Mouse (Mus musculus) left cerebral cortex, postnatal 14 days (tissue): ENCODE data around the gene Gcn1l1. TPM values are rescaled to one million over a fixed set of nuclear protein-coding genes. Genes with fewer than 3 reads are reported as not detected.
A peak's percentile ranks its signal among the peaks of the same experiment; 100 is the strongest.

Experiments
- DNase-seq, 2 experiments: peaks; one replicate each; pipeline ENCODE4 v3.0.0; 2021 to 2022; ENCODE audit warnings: low spot score in 2 of 2, mixed read lengths in 1 of 2
- intact Hi-C: fragments of 180-260 bp; cut with DNase I; formaldehyde crosslinking; loops from one replicate; pipeline ENCODE4 v1.15.1; 2025
- total RNA-seq, 2 experiments: library from RNA; stranded (reverse); gene quantifications; 2 replicates each; pipeline ENCODE4 v1.2.3; 2021

Gene Gcn1l1
- total RNA-seq, 2 experiments from 2014 or later: 64.0 to 69.7 TPM

GRCm38 (mm10) chr5:115632358-115632714 lies 67.3 kb downstream of the Gcn1l1 start:
- intact Hi-C loops: no loop called here
- no peak for DNase-seq

- intact Hi-C loops: no loop called here
- no peak for DNase-seq
Observed at GRCm38 (mm10) chr5:115633060-115633459, 68.0 kb downstream of the Gcn1l1 start.

GRCm38 (mm10) chr5:115634046-115634445 lies 69.0 kb downstream of the Gcn1l1 start:
- intact Hi-C loops: no loop called here
- DNase-seq: no peak

DNA sequence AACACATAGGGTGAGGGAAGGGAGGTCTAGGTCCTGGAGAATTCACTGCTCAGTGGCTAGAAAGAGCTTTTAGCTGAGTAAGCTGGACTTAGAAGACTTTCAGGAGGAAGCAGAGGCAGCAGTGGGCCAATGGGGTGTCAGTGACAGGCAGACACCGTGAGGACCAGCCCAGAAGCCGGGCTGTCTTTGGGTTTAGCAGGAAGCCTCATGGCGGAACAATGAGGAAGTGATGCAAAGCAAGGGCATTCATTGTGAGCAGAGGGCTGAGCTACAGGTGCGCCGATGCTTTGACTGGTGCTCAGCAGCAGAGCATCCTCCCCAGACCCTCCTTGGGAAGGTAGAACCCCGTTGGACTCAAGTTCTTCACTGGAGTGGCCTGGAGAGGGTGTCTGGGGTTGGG lies 70.5 kb downstream of the Gcn1l1 start:
- peak in 1 of 2 experiments; percentile 50 for DNase-seq
- intact Hi-C loops: no loop called here

DNA sequence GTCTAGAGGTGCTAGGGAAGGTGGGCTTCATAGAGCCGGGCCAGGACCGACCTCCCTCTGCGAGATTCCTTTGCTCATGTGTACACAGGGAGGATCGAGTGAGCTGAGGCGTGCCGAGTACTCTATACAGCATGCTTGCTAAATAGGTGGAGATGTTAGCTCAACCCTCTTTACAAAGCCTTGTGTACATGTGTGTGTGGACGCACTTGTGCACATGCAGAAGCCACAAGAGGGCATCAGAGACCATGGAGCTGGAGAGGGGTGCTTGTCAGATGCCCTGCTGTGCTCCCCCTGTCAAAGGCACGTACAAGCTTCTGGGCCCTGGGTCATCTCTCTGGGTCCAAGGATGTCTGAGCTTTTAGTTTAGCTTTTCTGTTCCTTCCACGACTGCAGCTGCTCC lies 79.1 kb downstream of the Gcn1l1 start:
- no peak for DNase-seq
- intact Hi-C loops: no loop called here

DNA sequence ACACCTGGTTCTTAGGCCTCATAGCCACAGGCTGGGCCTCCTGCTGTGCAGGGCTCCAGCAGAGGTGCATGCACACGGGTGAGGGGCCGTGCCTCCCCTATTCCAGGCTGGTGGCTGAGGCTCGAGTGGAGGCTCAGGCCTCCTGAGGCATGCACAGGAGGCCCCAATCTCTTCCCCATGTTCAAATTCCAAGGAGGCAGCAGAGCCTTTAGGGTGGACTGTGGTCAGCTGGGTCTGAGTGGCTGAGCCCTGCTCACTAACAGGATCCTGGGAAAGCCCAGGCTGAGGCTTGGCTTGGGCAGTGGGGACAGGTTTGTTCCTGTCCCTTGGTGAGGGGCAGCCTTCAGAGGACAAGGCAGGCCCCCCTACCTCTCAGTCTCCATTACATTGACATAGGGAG lies 83.8 kb downstream of the Gcn1l1 start:
- no peak for DNase-seq
- intact Hi-C loops: no loop called here

GRCm38 (mm10) chr5:115649699-115650098 lies 84.6 kb downstream of the Gcn1l1 start:
- DNase-seq: no peak
- intact Hi-C loops: loop anchor here (10.0 kb wide), 1 partner anchor 255 kb away; no protein-coding TSS in a partner anchor

- DNase-seq: no peak
- intact Hi-C loops: loop anchor here (10.0 kb wide), 1 partner anchor 254 kb away; no protein-coding TSS in a partner anchor
Observed at GRCm38 (mm10) chr5:115650885-115651284, 85.8 kb downstream of the Gcn1l1 start.

- no peak for DNase-seq
- intact Hi-C loops: loop anchor here (2.0 to 10.0 kb wide), 2 partner anchors 81 to 253 kb away; no protein-coding TSS in a partner anchor
Observed at GRCm38 (mm10) chr5:115651821-115652220, 86.8 kb downstream of the Gcn1l1 start.

GRCm38 (mm10) chr5:115652681-115653575 lies 87.9 kb downstream of the Gcn1l1 start:
- peak; percentile 100 for DNase-seq
- intact Hi-C loops: loop anchor here (2.0 to 10.0 kb wide), 2 partner anchors 80 to 252 kb away; no protein-coding TSS in a partner anchor

- intact Hi-C loops: loop anchor here (2.0 to 10.0 kb wide), 2 partner anchors 79 to 251 kb away; no protein-coding TSS in a partner anchor
Observed at GRCm38 (mm10) chr5:115653776-115654175, 88.7 kb downstream of the Gcn1l1 start.

DNA sequence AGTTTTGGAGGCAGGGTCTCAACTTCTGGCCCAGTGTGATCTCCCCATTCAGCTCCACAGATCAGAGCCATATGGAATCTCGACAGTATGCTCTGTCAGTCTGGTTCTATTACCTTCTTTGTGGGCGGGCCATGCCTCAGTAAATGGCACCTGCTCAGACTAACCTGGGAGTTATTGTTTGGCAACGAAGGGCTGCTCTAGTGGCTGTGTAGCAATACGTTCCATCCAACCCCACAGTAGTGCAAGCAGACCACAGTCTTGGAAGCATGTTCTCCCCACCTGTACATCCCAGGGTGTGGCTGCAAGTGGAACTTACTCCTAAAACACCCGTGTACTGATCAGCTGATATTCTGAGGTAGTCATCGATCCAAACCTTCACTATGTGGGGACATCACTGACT lies 91.6 kb downstream of the Gcn1l1 start:
- DNase-seq: no peak
- intact Hi-C loops: loop anchor here (10.0 kb wide), 1 partner anchor 248 kb away; no protein-coding TSS in a partner anchor

More at GRCm38 (mm10) chr5:115653776-115654175, 88.7 kb downstream of the Gcn1l1 start:
- DNase-seq: no peak

DNA sequence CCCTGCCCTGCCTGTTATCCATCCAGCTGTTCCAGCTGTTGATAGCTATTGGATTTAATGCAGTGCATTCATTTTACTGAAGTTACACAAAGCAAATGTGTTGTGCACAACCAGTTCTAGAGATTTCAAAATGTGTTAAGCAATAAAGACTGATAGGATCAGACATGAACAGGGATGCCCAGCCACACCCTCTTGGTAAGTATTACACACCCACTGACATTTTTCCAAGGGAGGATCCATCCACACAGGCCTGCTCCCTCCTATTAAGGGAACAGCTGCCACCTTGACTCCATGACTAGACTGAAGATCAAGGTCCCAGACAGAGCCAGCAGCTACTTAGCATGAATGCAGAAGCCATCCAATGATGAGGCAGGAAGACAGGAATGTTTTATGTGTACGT lies 92.2 kb downstream of the Gcn1l1 start:
- intact Hi-C loops: loop anchor here (10.0 kb wide), 1 partner anchor 248 kb away; no protein-coding TSS in a partner anchor
- no peak for DNase-seq

- intact Hi-C loops: loop anchor here (10.0 kb wide), 1 partner anchor 246 kb away; no protein-coding TSS in a partner anchor
- DNase-seq: no peak
Observed at GRCm38 (mm10) chr5:115658352-115658751, 93.3 kb downstream of the Gcn1l1 start.

GRCm38 (mm10) chr5:115662658-115663057 lies 97.6 kb downstream of the Gcn1l1 start:
- DNase-seq: no peak

GRCm38 (mm10) chr5:115666366-115667065 lies 101.5 kb downstream of the Gcn1l1 start:
- DNase-seq: no peak
- intact Hi-C loops: no loop called here

More at GRCm38 (mm10) chr5:115662658-115663057, 97.6 kb downstream of the Gcn1l1 start:
- intact Hi-C loops: no loop called here

DNA sequence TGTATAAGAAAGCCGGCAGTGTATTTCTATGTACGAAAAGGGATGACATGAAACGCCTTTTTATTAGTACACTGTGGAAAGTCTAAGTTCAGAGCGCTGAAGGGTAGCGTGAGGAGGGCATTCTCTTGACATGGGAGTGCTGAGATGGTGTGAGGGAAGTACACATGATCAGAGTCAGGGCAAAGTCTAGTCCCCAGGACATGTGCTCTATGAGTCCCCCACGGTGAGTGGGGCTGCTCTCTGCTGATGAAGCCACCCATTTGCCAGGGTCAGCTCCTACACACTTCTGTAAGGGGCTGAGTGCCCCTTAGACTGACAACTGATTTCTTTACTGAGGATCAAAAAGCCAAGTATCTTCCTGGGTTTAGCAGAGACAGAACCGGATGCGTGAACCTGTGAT lies 102.2 kb downstream of the Gcn1l1 start:
- intact Hi-C loops: no loop called here
- DNase-seq: no peak

DNA sequence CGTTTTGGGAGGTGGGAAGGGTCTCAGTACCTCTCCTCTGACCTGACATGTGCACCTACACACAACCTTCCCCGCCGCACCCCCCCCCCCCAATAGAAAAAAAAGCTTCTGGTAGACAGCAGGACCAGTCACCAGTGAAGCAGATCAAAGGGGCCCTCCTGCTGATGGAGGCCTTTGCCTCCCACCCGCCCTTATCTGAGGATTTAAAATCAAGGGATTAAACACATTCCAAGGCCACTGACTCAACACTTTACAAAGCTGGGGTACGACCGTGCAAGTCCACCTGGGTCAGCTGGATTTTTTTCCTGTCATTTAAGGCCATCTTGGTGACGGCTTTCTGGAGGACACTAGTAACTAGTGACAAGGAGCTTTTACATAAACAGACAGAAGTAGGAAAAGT lies 102.8 kb downstream of the Gcn1l1 start:
- intact Hi-C loops: no loop called here
- DNase-seq: no peak

DNA sequence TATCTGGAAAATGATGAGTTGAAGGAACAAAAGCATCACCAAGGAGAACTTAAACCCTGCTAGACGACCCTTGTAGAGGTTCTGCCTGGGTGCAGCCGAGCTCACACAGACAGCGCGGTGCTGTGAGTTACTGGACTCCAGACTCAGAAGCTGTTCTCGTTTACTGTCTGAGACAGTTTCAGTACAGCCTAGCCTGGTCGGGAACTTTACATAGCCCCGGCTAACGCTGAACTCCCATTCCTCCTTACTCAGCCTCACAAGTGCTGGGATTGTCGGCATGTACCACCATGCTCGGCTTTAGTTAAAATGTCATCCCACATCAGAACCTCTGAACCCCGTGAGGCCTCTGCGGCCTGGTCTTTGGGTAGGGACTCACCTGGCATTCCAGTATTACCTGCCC lies 103.9 kb downstream of the Gcn1l1 start:
- intact Hi-C loops: no loop called here
- no peak for DNase-seq

- DNase-seq: no peak
- intact Hi-C loops: no loop called here
Observed at GRCm38 (mm10) chr5:115669974-115670373, 104.9 kb downstream of the Gcn1l1 start.
